Mouse (Mus musculus) forebrain, postnatal 0 days (tissue): ENCODE results near the gene Pcgf2. TPM values are rescaled to one million over a fixed set of nuclear protein-coding genes. Genes with fewer than 3 reads are reported as not detected.

Source experiments
- ATAC-seq: fragments of 200-750 bp; cut with Nextera tagmentation; 2 replicates; pipeline ENCODE4 v1.8.0; 2017; ENCODE audit warnings: mild to moderate bottlenecking, moderate library complexity
- DNase-seq: peaks from one replicate; pipeline ENCODE4 v3.0.0-alpha.2; 2015
- H3K27ac ChIP-seq: fragments of 300-500 bp; sonication (generic); 2 replicates; pipeline ENCODE4 v1.5.1; 2014; ENCODE audit warnings: low read depth, mild to moderate bottlenecking, antibody characterized with exemption, low read length, moderate library complexity, mixed read lengths
- H3K27me3 ChIP-seq: fragments of 300-500 bp; sonication (generic); 2 replicates; pipeline ENCODE4 v1.6.1; 2014; ENCODE audit warnings: mild to moderate bottlenecking, low read length, mixed read lengths; ENCODE audit not compliant: insufficient read depth
- H3K36me3 ChIP-seq: fragments of 300-500 bp; sonication (generic); 2 replicates; pipeline ENCODE4 v1.6.1; 2014; ENCODE audit warnings: mild to moderate bottlenecking, moderate library complexity; ENCODE audit not compliant: insufficient read depth
- H3K4me1 ChIP-seq: fragments of 300-500 bp; sonication (generic); 2 replicates; pipeline ENCODE4 v1.6.1; 2014; ENCODE audit warnings: antibody characterized with exemption; ENCODE audit not compliant: insufficient read depth
- H3K4me2 ChIP-seq: fragments of 300-500 bp; sonication (generic); 2 replicates; pipeline ENCODE4 v1.6.1; 2014; ENCODE audit warnings: low read depth, mild to moderate bottlenecking, moderate library complexity
- H3K4me3 ChIP-seq: fragments of 300-500 bp; sonication (generic); 2 replicates; pipeline ENCODE4 v1.5.1; 2014; ENCODE audit warnings: low read depth, low read length, mixed read lengths
- H3K9ac ChIP-seq: fragments of 300-500 bp; sonication (generic); 2 replicates; pipeline ENCODE4 v1.6.1; 2014; ENCODE audit warnings: mild to moderate bottlenecking
- H3K9me3 ChIP-seq: fragments of 300-500 bp; sonication (generic); 2 replicates; pipeline ENCODE4 v1.6.1; 2016; ENCODE audit warnings: low read length
- CTCF ChIP-seq: sonication (generic); IDR thresholded peaks from 2 replicates; pipeline ENCODE4 v1.5.1; 2016; ENCODE audit warnings: antibody characterized with exemption, control low read depth, low read depth
- WGBS: fragments of 180-500 bp; shearing (Covaris S2); extraction: QIAGEN DNeasy Blood & Tissue Kit; methylation state at CpG from one replicate; pipeline ENCODE4 v1.1.7; 2014; 5-methylcytosine and 5-hydroxymethylcytosine counted together
- polyA plus RNA-seq: library from polyadenylated mRNA; unstranded; fragments of >200 nt; fragmentation: Nextera tagmentation; extraction: Ambion mirVana; gene quantifications from 2 replicates; pipeline ENCODE4 v1.2.1, GENCODE M21; 2015
- total RNA-seq: library from RNA; depleted of rRNA; stranded (reverse); fragments of >200 nt; gene quantifications from 2 replicates; pipeline ENCODE4 v1.2.3, GENCODE M21; 2014; rRNA removed

Gene Pcgf2
- total RNA-seq (13.0 and 21.9 TPM in 2 replicates), polyA plus RNA-seq (10.0 and 12.6 TPM in 2 replicates)

GRCm38 (mm10) chr11:97700003-97700745, at the start of gene Pcgf2:
Pcgf2 (minus strand) TSS chr11:97700497.
- DNase-seq (peak; percentile 85), ATAC-seq (peak; percentile 6)
- Histone ChIP-seq H3K9me3 (no peaks in the 10 kb centered on the region), H3K9ac (peak within 1 kb of the TSS; percentile 98), H3K27ac (peak within 1 kb of the TSS; percentile 95), H3K4me1 (peaks cover 41% of the 10 kb centered on the region), H3K4me3 (peak within 1 kb of the TSS; percentile 92), H3K4me2 (peak within 1 kb of the TSS; percentile 71), H3K36me3 (no peaks in the 10 kb centered on the region), H3K27me3 (no peaks in the 10 kb centered on the region)
- 1% methylated on average over 85 of the region's 85 CpGs for WGBS
- peak; percentile 9; the same call in 1 of the 2 replicates for TF ChIP-seq CTCF

- Histone ChIP-seq H3K36me3 (peaks cover 51% of the 10 kb centered on the region), H3K27ac (no peak overlapping the region), H3K9me3 (no peaks in the 10 kb centered on the region), H3K4me3 (no peak overlapping the region), H3K9ac (no peak overlapping the region), H3K4me1 (peaks cover 3% of the 10 kb centered on the region; the same call in 1 of the 2 replicates), H3K27me3 (no peaks in the 10 kb centered on the region), H3K4me2 (no peak overlapping the region)
- DNase-seq (no peak), ATAC-seq (no peak)
- TF ChIP-seq CTCF: no peak
- WGBS: 94% methylated on average over 5 of the region's 5 CpGs
These were observed 48.2 kb upstream of the Pcgf2 start for GRCm38 (mm10) chr11:97748496-97748895.

- no peak for TF ChIP-seq CTCF
- H3K27me3 ChIP-seq: no peaks in the 10 kb centered on the region
- H3K4me1 ChIP-seq: peaks cover 11% of the 10 kb centered on the region
- H3K9ac ChIP-seq: no peak overlapping the region
- no peak overlapping the region for H3K27ac ChIP-seq
- 91% methylated on average over 8 of the region's 8 CpGs for WGBS
- peaks cover 43% of the 10 kb centered on the region for H3K36me3 ChIP-seq
- ATAC-seq (no peak), DNase-seq (no peak)
- no peak overlapping the region for H3K4me2 ChIP-seq
- H3K9me3 ChIP-seq: no peaks in the 10 kb centered on the region
- no peak overlapping the region for H3K4me3 ChIP-seq
These were observed 47.5 kb upstream of the Pcgf2 start for GRCm38 (mm10) chr11:97747773-97748172.

- DNase-seq: no peak
- Histone ChIP-seq H3K9me3 (no peaks in the 10 kb centered on the region), H3K4me2 (peak overlapping the region; percentile 71), H3K36me3 (peaks cover 30% of the 10 kb centered on the region), H3K4me3 (peak overlapping the region; percentile 82), H3K9ac (no peak overlapping the region), H3K4me1 (peaks cover 18% of the 10 kb centered on the region), H3K27me3 (no peaks in the 10 kb centered on the region), H3K27ac (peak overlapping the region; percentile 45)
- no peak for TF ChIP-seq CTCF
- ATAC-seq: no peak
- 9% methylated on average over 13 of the region's 13 CpGs for WGBS
These were observed 45.0 kb upstream of the Pcgf2 start for GRCm38 (mm10) chr11:97745331-97745721.

GRCm38 (mm10) chr11:97744718-97745330, 44.5 kb upstream of the Pcgf2 start:
- peak overlapping the region; percentile 82 for H3K4me3 ChIP-seq
- peaks cover 18% of the 10 kb centered on the region for H3K4me1 ChIP-seq
- peak overlapping the region; percentile 71 for H3K4me2 ChIP-seq
- no peaks in the 10 kb centered on the region for H3K27me3 ChIP-seq
- H3K27ac ChIP-seq: peak overlapping the region; percentile 99
- peak; percentile 99 for DNase-seq
- 3% methylated on average over 23 of the region's 57 CpGs for WGBS
- H3K36me3 ChIP-seq: peaks cover 28% of the 10 kb centered on the region
- peak; percentile 6; the same call in 1 of the 2 replicates for TF ChIP-seq CTCF
- H3K9me3 ChIP-seq: no peaks in the 10 kb centered on the region
- peak overlapping the region; percentile 96 for H3K9ac ChIP-seq
- peak; percentile 97 for ATAC-seq

- DNase-seq (no peak), ATAC-seq (peak; percentile 36)
- TF ChIP-seq CTCF: no peak
- Histone ChIP-seq H3K27ac (peak within 1 kb of the TSS; percentile 99), H3K4me1 (peaks cover 18% of the 10 kb centered on the region), H3K4me3 (peak within 1 kb of the TSS; percentile 82), H3K4me2 (peak within 1 kb of the TSS; percentile 71), H3K36me3 (peaks cover 22% of the 10 kb centered on the region), H3K9ac (peak within 1 kb of the TSS; percentile 96), H3K9me3 (no peaks in the 10 kb centered on the region), H3K27me3 (no peaks in the 10 kb centered on the region)
- WGBS: under 1% methylated on average over 48 of the region's 63 CpGs
These were observed 43.9 kb upstream of the Pcgf2 start, which contains the start of gene Pip4k2b for GRCm38 (mm10) chr11:97744063-97744717. Pip4k2b (minus strand) TSS chr11:97744704.
